Mouse (Mus musculus) liver, adult (tissue): ENCODE data around the gene Barhl2.

Experiments used
- GATA4 ChIP-seq: IDR thresholded peaks from 2 replicates; pipeline ENCODE4 v1.6.1; 2014; ENCODE audit warnings: mild to moderate bottlenecking, low read length; ENCODE audit not compliant: insufficient replicate concordance

Gene Barhl2

DNA sequence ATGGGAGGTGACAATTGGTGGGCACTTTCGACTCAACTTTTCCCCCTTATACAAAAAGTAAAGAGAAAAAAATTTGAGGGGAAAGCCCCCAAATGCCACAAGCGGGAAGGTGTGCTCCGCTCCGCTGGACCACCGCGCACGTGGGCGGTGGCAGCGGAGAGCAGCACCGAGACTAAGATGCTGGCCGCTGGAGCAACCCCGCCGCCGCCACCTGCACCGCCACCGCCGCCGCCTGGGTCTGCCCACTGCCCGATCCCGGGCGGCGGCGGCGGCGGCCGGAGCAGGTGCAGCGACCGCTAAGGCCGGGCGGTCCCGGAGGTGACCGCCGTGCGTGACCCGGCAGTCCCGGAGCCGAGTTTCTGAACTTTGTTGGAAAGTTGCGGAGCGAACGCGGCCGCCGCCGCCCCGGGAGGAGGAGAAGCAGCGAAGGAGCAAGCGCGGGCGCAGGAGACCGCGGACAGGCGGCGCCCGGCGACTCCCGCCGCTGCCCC is at the start of gene Barhl2:
TSS of gene Barhl2 (minus strand) at position 181 of the 491 bp plus-strand sequence.
- TF ChIP-seq GATA4 = no peak

DNA sequence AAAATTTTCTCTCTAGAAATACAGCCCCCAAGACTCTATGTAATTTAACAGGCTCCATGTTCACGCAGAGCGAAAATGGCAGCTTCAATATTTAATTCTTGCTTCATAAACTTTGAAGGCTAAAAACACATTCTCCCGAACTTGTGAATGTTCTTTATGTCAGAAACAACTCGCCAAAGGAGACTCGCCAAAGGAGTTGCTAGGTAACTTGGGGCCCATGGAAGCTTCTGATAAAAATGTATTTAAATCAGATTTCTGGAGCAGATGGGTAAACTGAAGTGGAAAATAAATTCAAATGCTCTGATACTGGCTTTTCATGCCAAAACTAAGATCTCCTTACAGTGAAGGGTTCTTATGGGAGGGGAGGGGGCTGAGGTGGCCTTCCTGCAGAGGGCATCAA is 48.1 kb upstream of the Barhl2 start:
- no peak for TF ChIP-seq GATA4

DNA sequence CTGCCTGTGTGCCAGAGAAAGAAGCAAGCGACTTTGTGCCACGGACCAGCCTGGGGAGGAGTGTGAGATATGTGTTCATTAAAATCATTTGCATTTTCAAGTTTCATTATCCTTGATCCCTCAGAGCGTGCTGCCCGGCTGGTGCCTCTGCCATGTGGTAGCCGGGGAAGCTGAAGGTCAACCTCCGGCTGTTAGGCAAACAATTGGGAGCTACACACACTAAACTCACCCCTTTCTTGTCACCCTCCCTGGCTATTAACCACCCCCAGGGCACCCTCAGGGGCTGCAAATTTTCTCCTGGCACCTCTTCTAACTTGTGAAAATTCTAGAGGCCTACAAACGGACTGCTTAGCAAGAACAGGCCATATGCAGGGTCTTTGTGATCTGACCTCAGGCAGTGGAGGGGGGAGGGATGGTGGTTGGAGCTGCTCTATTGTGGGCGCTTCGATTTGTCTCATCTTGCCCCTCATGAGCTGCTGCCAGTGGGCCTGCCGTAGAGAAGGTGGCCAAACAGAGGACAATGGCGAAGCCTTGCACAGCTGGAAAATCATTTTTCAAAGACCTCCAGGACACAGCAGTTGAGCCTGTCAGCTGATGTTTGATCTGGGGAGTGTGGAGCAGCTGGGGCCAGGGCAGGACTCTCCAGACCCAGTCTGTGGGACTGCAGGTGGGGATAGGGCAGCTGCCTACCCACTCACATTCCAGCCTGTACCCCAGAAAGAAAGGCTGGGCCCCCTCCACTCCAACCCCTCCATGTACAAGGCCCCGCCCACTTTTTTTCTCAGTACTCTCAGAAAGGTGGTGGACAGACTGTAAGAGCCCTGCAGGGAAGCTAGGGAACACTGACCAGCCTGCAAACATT is 44.9 kb upstream of the Barhl2 start:
- no peak for TF ChIP-seq GATA4

DNA sequence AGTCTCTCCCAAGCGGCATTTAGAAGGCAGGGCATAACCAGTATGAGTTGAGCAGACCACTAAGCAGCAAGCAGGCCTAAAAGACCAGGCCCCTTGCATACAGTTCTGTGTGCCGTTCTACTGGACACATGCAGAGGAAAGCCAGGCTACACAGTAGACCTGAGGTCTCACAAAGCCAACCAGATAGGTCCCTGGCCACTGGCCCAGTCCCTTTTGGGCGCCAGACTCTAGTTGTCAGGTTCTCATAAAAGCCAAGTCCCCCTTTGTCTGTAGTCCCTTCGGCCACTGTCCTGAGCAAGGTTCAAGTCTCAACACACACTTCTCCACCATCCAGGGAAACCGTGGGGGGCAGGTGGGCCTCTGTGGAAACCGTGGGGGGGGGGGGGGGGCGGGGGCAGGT is 44.3 kb upstream of the Barhl2 start:
- TF ChIP-seq GATA4 = no peak

DNA sequence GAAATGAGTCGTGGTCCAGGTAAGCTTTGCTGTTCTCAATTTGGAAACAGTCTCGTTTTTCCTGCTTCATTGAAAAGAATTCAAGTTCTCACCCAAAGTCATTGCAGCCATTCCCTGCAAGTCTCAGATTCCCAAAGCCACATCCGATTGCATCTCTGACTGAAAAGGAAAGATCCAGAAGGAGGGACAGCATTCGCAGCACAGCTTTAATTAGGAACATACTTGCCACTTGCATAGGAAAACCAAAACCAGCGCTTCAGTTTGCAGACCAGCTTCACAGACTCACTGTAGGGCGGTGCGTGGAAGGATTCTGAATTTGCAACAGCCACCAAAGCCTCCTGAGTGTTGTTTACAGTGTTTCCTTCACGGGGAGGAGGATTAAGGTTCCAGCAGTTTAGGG is 33.8 kb upstream of the Barhl2 start:
- TF ChIP-seq GATA4 = no peak

DNA sequence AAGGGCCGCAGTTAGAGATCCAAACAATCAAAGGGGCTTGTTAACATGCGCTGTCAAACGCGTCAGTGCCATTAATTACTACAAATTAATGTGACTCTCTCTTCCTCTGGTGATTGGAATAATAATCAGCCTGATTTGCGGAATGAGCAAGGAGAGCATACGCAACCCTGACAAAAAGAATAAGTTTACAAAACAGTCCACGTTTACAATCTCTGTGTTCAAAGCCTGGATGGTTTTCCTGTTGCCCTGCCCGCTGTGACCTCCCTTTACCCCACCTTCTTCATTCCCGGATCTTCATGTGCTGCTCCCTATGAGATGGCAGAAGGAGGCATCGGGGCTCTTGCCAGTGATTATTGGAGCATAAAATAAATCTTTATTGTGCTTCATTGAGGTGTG is 14.1 kb upstream of the Barhl2 start:
- no peak for TF ChIP-seq GATA4

DNA sequence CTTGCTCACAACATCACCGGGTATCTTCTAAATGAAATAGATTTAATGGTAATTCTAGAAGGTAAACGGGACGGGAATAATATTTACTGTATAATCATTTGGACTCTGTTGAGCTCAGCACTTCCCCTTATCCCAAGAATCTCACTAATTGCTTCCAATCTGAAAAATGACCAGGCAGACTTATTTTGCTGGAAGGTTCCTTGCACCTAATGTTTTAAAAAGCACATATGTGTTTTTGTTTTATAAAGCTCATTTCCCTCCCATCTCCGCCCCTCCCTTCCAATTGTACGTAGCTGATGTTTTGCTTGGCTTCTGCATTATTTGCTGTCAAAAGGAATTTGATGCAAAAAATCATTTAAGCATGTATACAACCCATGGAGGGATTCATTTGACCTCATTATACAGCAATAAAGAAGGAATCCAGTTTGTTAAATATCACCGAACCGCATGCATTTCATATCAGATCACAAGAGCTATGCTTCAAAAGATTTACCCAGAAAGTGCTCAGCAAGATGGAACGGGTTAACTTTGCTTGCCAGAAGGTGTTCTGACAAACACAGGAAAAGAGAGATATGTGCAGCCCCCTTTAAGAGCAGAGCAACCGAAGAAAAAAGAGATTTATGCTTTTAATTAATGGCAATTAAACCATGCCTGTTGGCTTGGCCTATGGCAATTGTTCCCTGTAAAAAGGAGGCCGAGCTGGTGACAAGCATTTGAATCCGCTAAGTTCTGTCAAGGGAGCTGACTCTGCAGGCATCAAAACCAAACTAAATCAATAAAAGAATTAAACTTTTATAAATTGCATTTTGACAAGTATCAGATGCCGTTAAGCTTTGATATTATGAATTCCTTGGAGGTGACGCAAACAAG is 13.5 kb upstream of the Barhl2 start:
- TF ChIP-seq GATA4 = no peak

DNA sequence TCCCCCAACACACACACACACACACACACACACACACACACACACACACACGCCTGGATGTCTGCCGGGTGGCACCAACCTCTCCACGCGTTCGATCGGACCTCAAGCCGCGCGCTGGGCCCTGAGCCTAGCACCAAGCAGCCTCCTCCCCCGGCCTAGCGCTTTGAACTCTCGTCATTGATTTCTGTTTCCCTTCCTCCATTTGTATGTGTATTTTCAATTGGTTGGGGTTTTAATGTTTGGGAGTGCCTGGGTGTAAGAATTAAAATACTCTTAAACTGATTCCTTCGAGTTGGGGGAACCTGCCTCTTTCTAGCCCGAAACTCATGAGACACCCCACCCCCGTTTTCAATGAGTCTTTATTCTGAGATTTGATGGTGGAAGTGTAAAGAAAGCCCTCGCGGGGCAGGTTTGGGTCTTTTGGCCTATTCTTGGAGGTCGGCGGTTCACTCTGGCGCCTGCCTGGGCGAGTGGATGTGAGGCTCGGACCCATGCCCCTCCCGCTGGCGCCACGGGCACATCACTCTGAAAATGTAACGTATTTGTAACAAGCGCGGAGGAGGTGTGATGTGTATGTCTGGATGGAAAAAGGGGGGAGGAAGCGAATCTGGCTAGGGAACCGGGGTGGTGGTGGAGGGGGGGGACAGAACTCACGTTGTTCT is 7.3 kb upstream of the Barhl2 start:
- TF ChIP-seq GATA4 = no peak

DNA sequence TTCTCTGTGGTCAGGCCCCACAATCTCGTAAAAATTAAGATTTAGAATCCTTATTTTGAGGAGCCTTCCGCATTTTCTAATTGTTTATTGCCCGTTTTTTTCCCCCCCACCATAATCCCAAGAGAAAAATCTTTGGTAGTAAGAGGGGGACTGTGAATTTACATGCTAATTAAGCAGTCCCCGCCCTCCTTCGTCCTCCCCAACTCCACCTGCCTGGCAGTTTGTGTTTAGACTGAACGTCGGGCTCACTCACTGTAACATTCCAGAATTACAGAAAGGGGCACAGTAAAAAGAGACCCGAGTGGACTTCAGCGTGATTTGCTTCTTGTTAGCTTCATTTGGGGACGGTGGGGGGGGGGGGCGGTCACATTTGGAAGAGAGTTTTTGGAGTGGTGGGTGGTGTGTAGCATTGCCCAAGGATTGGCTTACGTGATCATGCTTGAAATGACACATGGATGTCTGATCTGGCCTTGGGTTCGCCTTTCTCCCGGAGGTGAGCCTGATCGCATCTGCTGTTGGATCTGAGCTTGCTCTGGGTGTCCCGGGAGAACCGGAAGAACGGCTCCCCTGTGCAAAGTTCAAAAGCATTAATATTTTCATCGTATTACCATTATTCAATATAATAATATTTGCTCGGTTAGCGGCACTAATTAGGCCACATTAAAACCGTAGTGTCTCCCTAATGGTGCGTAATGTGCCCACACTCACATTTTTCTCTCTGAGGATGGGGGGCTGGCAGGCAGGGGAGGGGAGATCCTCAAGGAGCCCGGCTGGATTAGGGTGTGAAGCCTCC is 6.6 kb upstream of the Barhl2 start:
- TF ChIP-seq GATA4 = no peak

DNA sequence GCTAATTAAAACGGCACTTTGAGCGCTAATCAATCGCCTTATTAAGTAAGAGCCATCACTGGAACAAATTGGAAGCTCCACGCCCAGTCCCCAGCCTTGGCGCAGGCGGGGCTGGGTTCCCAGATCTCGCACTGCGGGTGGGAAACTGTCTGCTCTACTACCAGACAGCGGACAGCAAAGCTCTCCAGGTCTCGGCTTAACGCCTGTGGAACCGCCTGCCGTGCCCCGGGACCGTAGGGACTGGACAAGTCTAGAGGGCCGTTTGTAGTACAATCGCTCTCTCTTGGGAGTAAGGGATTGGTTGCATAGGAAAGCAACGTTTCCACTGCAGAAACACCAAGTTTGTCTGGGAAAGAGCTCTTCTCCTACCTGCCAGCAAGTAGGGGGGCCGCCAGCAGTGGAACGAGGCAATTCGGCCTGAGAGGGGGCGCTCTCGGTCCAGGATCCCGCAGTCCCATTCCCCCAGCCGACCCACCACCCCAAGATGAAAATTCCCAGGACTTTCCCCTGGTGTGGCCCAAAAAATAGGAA is 5.8 kb upstream of the Barhl2 start:
- no peak for TF ChIP-seq GATA4

DNA sequence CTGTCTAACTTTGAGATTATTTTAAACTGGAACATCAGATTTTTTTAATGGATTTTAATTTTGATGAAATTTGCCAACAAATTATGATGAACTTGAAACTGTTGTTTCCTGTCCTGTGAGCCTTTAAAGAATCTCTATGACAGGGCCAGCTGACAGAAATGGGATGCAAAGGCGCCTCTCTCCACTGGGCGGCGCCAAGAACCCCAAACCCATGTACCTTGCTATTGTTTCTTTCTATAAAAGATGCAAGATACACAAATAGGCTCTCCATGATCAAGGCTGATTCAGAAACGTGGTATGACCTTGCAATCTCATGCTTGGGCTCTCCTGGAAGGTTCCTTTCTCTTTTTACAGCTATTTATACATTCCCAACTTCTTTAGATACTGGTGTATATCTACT is 3.9 kb upstream of the Barhl2 start:
- TF ChIP-seq GATA4 = no peak

DNA sequence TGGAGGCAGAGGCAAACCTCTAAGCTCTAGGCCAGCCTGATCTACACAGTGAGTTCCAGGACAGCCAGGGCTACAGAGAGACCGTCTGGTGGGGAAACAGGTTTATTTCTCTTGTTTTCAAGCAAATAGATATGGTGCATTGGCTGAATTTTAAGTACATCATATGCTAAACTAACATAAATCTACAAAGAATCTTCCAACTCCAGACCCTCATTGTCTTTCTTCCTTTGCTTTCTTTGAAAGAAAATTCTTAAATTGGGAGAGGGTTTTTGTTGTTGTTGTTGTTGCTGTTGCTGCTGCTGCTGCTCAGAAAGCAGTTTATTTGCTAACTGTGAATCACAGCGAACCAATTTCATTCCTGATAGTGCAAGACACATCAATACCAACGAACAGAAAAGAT is 3.5 kb upstream of the Barhl2 start:
- TF ChIP-seq GATA4 = no peak

DNA sequence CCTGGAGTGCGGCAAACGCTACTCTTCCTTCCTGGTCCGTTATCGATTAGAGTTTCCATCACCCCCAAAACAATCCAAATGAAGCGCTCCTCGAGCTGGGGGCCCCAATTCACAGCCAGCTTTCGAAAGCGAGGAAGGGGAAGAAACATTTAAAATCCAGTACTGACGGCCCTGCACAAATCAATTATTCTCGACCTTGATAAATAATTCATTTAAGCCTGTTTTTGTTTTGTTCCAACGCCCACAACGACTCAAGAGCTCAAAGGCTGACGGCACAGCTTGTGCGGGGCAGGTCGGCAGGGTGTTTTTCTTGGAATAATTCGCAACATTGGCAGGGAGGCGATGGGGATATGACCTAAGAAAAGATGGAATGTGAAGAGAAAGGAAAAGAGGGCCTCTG is 2.6 kb upstream of the Barhl2 start:
- no peak for TF ChIP-seq GATA4

DNA sequence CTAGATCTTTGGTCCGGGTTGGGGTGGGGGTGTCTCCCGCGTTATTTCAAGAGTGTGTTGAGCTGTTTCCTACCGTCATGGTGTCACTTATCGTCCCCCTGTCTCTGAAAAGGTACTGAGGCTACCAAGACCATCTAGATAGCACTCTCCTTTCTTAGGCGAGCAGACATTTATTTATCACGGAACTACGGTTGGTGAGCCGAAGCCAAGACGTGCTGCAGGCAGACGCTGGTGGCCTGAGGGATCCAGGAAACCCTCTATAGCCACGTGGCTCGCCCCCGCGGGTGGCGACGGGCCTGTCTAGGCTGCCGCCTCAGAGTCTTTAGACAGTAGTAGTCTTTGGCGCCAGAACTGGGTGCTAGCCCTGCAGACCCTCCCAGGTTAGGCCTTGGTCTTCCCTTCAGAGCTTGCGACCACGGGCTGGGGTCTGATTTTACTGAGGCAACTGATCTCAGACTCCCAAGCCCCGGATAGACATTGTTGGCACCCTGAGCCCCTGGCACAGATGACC is 2.1 kb upstream of the Barhl2 start:
- TF ChIP-seq GATA4 = no peak
